Mouse (Mus musculus): ENCODE data around the gene Trmt10c.
"Not testable (repeated sequence)": the region's sequence is repeated elsewhere in the genome, so short reads cannot be mapped to it uniquely, and the experiment has no call there.

Trmt10c gene

GRCm38 (mm10) chr16:56037138-56038010 is at the start of gene Trmt10c:
Trmt10c (minus strand) TSS chr16:56037819.
- peak; percentile 94 for DNase-seq (ENCODE audit: low read depth, low spot score)

DNA sequence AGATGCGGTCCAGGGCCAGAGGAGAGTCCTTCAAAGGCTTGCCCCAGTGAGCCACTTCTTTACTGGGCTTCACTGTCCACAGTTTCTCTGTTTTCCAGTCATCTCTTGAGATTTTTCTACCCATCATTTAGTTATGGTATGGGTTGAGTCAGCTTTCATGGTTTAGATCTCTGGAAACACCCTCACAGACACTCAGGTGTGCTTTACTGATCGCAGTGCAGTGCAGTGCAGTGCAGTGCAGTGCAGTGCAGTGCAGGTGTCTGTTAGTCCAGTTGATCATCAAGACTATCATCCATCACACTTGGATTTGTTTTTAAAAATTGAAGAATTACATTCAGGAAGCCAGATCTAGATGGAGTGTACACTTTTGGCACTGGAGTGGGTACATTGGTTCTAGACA is 48.7 kb upstream of the Trmt10c start:
- DNase-seq (ENCODE audit: low read depth, low spot score) = no peak

GRCm38 (mm10) chr16:56081691-56082090 is 44.1 kb upstream of the Trmt10c start:
- DNase-seq (ENCODE audit: low read depth, low spot score) = no peak

DNA sequence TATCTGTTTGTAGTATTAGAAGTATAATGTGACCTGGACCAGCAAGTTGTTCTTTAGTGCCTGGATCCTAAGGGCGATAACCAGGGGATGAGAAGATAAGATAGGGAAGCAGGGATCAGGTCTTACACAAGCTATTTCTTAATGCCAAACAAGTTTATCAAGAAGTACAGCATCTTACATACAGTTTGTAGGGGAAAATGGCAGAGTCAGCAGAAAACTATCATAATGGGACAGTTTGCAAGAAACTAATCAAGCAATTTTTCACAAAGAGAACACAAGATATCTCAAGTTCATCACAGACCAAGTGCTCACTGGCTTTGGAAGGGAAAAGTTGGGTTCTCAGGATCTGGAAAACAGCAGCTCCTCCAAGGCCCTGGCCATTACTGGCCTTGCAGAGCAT is 41.8 kb upstream of the Trmt10c start:
- no peak for DNase-seq (ENCODE audit: low read depth, low spot score)

- DNase-seq (ENCODE audit: low read depth, low spot score) = no peak
Measured at GRCm38 (mm10) chr16:56076121-56076869, 38.7 kb upstream of the Trmt10c start.

DNA sequence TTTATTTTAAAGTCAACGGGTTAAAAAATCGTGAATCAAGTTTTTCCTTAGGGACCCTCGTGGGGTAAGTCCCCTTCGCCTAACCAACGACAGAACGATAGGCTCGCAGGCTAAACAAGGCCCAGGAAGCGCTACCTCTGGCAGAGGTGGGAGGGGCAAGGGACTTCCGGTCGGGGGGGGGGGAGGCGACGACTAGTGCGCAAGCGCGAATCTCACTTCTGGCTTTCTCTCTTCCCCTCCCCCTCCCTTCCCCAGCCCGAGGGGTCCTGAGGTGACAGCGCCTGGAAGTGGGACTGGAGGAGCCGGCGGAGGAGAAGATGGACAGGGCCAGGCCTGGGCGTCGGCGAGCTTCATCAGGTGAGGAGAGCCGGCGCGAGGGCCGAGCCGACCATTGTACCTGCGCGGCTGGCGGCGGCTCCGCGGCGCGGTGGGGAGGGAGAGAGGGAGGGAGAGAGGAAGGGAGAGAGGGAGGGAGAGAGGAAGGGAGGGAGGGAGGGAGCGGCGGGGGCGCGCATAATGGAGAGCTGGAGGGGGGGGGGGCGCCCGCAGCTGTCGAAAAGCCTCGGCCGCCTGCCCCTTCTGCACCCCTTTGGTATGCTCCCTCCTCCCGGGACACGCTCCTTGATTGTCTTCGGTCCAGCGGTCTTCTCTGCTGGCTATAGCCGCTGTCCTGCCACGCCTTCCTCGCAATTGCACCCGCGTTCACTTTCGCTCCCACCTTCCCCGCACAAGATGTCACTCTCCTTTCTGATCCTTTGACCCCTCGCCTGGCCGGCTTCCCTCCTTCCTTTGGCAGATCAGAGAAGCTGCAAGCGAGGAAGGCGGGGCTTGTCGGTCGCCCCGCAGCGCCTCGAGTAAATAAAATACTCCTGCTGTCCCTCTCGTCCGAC is 37.8 kb upstream of the Trmt10c start:
- peak; percentile 89 for DNase-seq (ENCODE audit: low read depth, low spot score)

DNA sequence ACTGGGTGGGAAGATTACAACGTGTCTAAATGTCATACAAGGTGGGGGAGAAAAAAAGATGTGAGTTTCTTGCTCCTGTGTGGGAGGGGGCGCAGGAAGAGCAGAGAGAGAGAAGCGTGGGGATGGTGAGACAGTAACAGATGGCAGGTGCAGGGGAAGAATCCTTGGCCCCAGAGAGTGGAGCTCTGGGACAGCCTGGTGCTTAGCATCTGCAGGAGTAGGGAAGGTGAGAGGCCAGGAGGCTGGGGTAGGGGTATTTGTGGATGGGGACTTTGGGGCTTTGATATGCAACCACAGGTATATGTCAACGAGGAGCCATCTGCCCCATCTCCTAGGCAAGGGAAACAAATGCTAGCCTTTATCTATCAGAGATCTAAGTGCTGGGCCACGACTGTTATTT is 36.9 kb upstream of the Trmt10c start:
- DNase-seq (ENCODE audit: low read depth, low spot score) = no peak

- DNase-seq (ENCODE audit: low read depth, low spot score) = no peak
Measured at GRCm38 (mm10) chr16:56074122-56074521, 36.5 kb upstream of the Trmt10c start.

DNA sequence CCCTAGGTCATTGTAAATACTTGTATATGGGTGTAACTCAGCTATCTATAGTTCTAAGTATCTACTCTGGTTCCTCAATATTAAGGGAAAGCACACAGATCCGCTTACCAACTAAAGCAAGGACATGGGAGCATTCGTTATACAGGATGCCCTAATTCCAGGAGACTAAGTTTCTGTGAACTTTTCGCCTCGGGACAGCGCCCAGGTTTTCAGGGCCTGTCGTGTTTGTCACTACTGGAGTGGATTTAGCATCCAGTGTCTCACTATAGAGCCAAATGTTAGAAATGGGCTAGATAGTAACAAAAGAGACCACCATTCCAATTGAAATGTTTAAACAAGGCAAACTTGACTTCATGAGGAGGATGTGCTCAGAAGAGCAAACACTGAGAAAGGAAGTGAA is 35.5 kb upstream of the Trmt10c start:
- not testable (repeated sequence) for DNase-seq (ENCODE audit: low read depth, low spot score)

DNA sequence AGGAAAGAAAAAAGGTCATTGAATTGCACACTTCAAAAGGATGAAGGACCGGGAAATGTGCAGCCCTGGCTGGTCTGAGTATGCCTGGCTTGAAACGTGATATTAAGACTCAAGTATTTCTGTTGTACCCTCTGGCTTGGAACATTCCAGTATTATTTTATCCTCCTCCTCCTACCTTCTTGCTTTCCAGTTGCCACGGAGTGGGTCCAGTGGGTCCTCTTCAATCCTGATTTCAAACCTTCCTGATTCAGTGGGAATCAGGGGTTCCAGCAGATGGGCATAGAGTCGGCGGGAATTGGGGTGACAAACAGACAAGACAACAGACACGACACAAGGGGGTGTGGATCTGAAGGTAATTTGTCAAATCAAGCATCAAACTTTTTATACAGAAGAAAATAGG is 34.9 kb upstream of the Trmt10c start:
- DNase-seq (ENCODE audit: low read depth, low spot score) = no peak

DNA sequence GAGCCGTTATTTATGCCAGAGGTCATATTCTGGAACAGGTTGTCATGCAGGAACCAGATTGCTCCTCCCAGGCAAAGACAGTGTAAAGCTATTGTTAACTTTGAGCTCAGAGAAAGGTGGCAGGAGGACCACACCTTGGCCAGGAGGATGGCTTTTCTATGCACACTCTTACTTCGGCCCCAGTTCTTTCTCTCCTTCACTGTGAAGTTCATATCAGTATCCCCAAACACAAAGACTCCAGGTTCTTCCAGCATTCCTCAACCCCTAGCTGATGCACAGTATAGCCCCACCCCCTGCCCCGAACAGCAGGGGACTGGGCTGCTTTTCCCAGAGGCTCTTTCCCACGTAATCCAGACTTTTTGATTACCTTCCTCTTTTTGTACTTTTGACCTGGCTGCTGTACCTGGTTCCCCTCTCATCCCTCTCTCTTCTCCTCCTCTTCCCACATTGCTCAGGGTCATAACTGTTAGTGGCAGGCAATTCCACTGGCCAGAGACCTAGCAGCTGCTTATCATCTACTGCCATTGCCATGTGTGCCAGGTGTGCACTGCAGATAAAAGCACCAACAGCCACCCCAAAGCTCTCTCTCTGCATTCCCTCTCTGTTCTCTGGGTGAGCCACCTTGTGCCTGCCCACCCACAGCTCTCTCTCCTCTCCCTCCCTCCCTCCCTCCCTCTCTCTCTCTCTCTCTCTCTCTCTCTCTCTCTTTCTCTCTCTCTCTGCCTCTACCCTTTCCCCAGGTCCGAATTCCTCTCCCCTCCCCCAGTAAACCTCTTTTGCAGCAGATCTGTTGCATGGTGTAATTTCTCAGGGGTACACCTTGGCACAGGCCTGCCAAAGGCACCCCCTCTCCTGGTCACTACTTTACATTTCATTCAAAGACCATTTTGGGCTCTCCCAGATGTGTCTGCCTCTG is 34.0 kb upstream of the Trmt10c start:
- no peak for DNase-seq (ENCODE audit: low read depth, low spot score)

- DNase-seq (ENCODE audit: low read depth, low spot score) = no peak
Measured at GRCm38 (mm10) chr16:56068523-56069070, 31.0 kb upstream of the Trmt10c start.

- DNase-seq (ENCODE audit: low read depth, low spot score) = no peak
Measured at GRCm38 (mm10) chr16:56066113-56066512, 28.5 kb upstream of the Trmt10c start.

DNA sequence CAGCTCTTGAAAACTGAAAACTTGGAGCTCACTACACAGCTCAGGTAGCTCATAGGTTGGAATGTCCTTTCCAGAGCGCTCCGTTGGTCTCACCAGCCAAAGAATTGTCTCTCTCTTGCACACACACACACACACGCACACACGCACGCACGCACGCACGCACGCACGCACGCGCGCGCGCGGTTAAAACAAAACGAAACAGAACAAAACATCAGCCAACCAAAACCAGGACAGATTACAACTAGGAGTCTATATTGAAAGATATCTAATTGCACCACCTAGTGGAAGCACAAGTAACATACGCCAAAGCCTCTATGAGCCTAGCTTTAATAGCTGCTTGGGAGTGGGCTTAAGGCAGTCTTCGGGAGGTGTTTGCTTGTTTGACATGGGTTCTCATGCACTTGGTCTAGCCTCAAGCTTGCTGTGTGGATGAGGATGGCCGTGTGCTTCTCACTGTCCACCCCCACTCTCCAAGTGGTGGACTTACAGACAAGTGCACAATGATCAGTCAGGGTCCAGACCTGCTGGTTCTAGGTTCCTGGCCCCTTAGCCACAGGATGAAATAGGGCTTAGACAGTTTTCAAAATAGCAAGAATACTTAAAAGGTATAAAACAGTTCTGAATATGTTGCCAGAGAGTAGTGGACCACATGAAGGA is 26.8 kb upstream of the Trmt10c start:
- peak; percentile 63 for DNase-seq (ENCODE audit: low read depth, low spot score)

GRCm38 (mm10) chr16:56062981-56063380 is 25.4 kb upstream of the Trmt10c start:
- DNase-seq (ENCODE audit: low read depth, low spot score) = no peak

- DNase-seq (ENCODE audit: low read depth, low spot score) = no peak
Measured at GRCm38 (mm10) chr16:56061995-56062594, 24.5 kb upstream of the Trmt10c start.

DNA sequence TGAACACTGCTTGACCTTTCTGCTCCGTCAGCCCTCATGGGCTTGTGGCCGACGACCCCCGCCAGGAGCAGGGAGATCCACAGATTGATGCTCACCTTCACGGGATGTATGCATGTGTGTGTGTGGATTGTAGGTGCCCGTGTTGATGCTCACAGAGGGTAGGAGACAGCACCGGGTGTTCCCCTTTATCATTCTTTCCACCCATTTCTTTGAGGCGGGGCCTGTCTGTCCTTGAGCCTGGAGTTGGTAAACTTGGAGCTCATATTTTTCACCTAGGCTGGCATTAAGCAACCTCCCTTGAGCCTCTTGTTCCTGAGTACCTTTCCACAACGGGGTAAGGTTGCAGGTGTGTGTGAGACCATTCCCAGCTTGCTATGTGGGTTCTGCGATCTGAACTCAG is 20.5 kb upstream of the Trmt10c start:
- DNase-seq (ENCODE audit: low read depth, low spot score) = no peak

GRCm38 (mm10) chr16:56056944-56057590 is 19.4 kb upstream of the Trmt10c start:
- DNase-seq (ENCODE audit: low read depth, low spot score) = no peak

GRCm38 (mm10) chr16:56055911-56056310 is 18.3 kb upstream of the Trmt10c start:
- DNase-seq (ENCODE audit: low read depth, low spot score) = no peak
